ENCODE assay signal across 10 mouse cellular contexts in the genomic region with DNA sequence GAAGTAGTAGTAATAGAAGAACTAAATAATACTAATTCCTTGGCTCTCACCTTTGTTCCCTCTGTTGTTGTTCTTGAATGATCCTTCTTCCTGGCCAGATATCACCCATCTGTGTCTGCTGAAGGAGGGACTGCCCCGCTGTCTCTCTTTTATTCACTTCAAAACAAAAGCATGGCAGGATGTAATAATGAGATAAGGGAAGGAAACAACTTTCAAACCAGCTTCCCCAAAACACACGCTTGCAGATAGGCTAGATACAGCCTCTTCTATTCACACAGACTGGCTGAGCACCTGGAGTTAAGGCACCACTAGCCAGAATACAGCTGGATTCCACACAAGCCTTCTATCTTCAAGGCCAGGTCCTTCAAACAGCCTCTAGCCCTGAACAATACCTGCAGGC. TPM values are rescaled to one million over a fixed set of nuclear protein-coding genes. Genes with fewer than 3 reads are reported as not detected.
"Had no signal": no experiment of that assay in that cellular context is flagged by ENCODE, and none has a peak within 500 bp of the region (broad histone marks: within the 10 kb centered on the region; RNA-seq: fewer than 3 reads in every experiment).

No protein-coding gene starts in this region.

- DNase-seq: kidney, adult 2 months; kidney, postnatal 25 days; left cerebral cortex, postnatal 4 days; lung, adult 2 months; right cerebral cortex, adult 18-20 months; right cerebral cortex, postnatal 25 days; thymus, postnatal 4 days had no signal

- ATAC-seq: lung, postnatal 0 days; midbrain, embryonic 13.5 days had no signal

RNA-seq across cellular contexts. Expression of a gene that starts 52.4 kb away (rescaled TPM):
- polyA plus RNA-seq: macrophage had no signal
